Mouse (Mus musculus): ENCODE results near the gene Slc9a6. TPM values are rescaled to one million over a fixed set of nuclear protein-coding genes. Genes with fewer than 3 reads are reported as not detected.

Slc9a6 gene
- total RNA-seq (2022): 100 to 1,000 TPM in 3 of 4 experiments, 10 to 100 TPM in 1; 99.2 to 107 (median 104) TPM

- DNase-seq (ENCODE audit: low spot score in 2 of 2): peak; percentile 18 to 52
Measured at GRCm38 (mm10) chrX:56609623-56610317, at the start of gene Slc9a6. Slc9a6 (plus strand) TSS chrX:56609757.

DNA sequence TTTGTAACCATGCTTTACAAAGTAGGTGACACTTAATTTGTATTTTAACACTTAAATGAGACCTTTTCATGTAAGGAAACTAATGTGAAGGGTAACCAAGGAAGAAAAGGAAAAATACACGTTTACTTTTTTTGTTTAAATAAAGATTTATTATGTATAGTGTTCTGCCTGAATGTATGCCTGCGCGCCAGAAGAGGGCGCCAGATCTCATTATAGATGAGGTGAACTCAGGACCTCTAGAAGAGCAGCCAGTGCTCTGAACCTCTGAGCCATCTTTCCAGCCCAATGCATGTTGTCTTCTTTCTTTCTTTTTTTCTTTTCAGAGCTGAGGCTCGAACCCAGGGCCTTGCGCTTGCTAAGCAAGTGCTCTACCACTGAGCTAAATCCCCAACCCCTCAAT lies 37.1 kb upstream of the Slc9a6 start:
- DNase-seq (ENCODE audit: low spot score in 2 of 2): no peak

GRCm38 (mm10) chrX:56578200-56578599 lies 31.4 kb upstream of the Slc9a6 start:
- no peak for DNase-seq (ENCODE audit: low spot score in 2 of 2)

DNA sequence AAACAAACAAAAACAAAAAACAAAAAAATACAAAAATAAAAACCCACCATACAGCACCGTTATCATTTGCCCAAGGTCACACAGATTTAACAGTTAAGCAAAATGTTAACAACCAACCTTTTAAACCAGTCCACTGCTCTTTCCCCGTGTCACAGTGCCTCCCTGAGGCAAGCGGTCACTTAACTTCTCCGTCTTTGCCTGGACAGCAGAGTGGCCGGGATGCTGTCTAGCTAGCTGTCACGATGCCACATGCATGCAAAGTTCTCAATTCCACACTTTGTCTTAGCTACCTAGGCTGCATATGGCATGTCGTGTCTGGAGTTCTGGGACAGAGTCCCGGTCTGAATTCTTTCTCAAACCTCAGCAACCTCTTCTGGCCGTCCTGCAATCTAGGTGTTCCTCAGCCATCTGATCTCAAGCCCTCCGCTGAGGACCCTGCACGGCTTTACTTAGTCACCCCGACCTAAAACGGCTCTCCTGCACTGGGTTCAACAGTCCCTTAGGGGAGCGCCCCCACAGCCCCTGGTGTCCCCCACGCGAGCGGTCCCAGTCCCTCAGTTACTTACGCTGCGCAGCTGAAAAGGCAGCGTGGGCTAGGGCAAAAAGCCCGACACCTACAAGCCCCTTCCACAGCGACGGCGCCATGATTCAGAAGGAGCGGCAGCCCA lies 12.2 kb upstream of the Slc9a6 start:
- DNase-seq (ENCODE audit: low spot score in 2 of 2): peak in 1 of 2 experiments; percentile 3

GRCm38 (mm10) chrX:56597887-56598640 lies 11.5 kb upstream of the Slc9a6 start, which contains the start of gene Mmgt1:
Mmgt1 (minus strand) TSS chrX:56598069.
- peak; percentile 90 to 95 for DNase-seq (ENCODE audit: low spot score in 2 of 2)

- DNase-seq (ENCODE audit: low spot score in 2 of 2): no peak
Measured at GRCm38 (mm10) chrX:56606536-56606935, 3.0 kb upstream of the Slc9a6 start.

DNA sequence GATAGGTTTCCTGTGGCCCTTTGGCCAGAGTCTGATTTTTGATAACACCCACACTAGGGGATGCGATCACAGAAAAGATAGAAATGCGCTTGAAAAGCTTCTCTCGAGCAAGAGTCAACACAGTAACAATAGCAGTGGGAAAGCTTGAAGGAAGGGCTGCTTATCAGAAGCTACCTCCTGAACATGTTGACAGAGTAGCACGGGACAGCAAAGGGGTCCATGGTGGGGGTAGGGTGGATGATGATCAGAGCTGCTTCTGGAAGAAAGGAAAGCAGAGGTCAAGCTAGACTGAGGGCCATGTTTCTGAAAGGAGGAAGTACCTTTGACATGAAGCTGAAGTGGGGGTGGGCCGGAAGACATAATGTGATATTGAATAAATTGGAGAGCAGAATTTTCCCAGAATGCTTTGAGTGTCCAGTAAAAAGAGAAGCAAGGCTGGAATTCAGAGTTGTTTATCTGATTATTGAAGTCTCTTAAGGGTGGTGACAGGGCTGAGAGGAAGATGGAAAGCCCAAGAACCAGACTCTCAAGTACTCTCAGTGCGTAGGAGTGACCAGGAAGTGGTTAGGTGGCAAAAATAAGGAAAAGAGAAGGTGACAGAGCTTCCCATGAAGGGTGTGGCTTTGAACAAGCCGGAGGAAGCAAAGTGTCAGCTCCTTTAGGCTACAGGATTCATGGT lies 2.4 kb upstream of the Slc9a6 start:
- no peak for DNase-seq (ENCODE audit: low spot score in 2 of 2)

- DNase-seq (ENCODE audit: low spot score in 2 of 2): no peak
Measured at GRCm38 (mm10) chrX:56609285-56609622, 303 bp upstream of the Slc9a6 start.

GRCm38 (mm10) chrX:56610318-56610694 lies 749 bp downstream of the Slc9a6 start:
- no peak for DNase-seq (ENCODE audit: low spot score in 2 of 2)

- DNase-seq (ENCODE audit: low spot score in 2 of 2): no peak
Measured at GRCm38 (mm10) chrX:56615236-56615635, 5.7 kb downstream of the Slc9a6 start.

- DNase-seq (ENCODE audit: low spot score in 2 of 2): no peak
Measured at GRCm38 (mm10) chrX:56636185-56636584, 26.6 kb downstream of the Slc9a6 start.

DNA sequence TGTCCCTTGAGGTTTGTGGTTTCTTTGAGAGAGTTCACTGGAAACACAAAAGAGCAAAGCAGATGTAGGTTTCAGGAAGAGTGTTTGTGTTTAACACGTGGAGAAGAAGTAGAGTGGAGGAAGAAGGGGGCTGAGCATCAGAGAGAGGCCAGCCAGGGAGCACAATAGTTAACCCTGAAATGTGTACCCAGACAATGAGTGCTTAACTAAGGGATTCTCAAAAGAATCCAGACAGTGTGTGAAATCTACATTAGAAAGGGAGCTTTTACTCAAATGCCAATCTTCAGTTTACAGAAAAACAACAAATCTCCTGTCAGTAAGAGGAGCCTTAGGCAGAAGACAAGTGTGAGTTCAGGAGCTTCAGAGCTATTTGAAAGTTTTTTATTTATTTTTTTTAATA lies 30.5 kb downstream of the Slc9a6 start:
- no peak for DNase-seq (ENCODE audit: low spot score in 2 of 2)

GRCm38 (mm10) chrX:56649549-56650354 lies 40.2 kb downstream of the Slc9a6 start:
- no peak for DNase-seq (ENCODE audit: low spot score in 2 of 2)

DNA sequence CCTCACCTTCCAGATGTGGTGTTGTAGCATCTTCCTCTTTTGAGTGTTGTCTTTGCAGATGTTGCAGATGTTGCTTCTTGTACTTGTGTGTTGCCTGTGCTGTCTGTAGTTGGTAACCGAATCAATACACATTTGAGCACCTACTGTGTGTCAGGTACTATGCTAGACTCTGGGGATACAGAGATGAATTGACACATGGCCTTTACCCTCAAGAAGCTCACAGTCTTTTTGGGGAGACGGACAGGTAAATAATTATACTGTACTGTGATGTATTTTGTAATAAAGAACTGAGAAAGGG lies 40.7 kb downstream of the Slc9a6 start:
- no peak for DNase-seq (ENCODE audit: low spot score in 2 of 2)

DNA sequence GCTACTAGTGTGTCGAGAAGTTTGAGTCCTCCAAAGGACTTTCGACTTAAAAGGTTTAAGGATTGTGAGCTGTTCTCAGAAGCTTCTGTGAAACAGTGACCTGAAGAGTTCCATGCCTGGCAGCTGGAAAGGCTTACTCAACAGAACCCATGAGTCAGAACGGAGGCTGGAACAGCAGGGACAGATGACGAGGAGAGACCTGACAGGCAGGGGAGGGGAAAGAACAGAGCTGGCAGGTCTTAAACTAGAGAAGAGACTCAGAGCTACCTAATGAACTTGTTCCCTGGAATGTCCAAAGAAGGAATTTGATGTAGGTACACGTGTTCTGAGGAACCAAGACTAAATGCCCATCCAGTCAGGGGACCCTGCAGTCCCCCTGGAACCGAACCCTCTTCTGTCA lies 41.3 kb downstream of the Slc9a6 start:
- DNase-seq (ENCODE audit: low spot score in 2 of 2): no peak

GRCm38 (mm10) chrX:56651738-56652137 lies 42.2 kb downstream of the Slc9a6 start:
- DNase-seq (ENCODE audit: low spot score in 2 of 2): peak in 1 of 2 experiments; percentile 9

DNA sequence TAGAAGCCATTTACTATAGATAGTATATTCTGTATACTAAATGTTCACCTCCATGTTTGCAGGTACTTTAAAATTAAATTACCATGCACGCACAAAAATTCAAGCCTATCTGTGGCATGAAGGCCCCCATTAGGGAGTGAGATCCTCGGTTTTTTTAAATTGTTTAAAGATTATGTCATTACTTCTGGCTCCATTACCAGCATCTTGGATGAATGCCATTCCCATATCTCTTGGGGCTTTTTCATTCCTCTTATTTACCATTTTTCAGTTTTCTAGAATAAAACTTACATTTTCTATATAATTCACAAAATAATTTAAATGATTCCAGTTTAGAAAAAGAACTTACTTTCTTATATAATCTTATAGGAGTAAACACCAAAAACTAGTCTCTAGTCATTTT lies 46.1 kb downstream of the Slc9a6 start:
- DNase-seq (ENCODE audit: low spot score in 2 of 2): no peak

DNA sequence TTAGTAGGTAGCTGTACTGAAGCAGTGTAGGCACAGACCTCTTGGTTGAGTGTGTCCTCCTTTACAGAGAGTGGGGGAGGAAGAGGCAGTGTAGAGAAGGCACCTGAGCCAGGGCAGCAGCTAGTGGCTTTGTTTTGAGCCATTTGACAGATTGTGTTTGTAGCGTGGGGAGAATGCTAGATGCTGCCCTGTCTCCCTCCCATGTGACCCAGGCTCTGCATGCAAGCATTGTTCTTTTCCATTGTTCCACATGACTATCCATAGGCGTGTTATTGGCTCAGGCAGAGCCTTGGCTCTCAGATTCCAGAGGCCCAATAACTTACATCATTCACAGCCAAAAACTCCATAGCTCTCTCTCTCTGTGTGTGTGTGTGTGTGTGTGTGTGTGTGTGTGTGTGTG lies 49.7 kb downstream of the Slc9a6 start:
- no peak for DNase-seq (ENCODE audit: low spot score in 2 of 2)

DNA sequence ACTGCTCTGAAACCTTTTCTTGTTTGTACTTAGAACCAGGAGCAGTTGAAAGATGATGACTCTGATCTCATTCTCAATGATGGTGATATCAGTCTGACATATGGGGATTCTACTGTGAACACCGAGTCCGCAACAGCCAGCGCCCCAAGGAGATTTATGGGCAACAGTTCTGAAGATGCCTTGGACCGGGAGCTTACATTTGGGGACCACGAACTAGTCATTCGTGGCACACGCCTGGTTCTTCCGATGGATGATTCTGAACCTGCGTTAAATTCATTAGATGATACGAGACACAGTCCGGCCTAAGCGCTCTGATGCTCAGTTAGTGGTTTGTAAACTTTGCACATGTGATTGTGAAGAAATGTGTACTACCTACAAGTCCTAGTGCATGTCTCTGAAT lies 51.6 kb downstream of the Slc9a6 start:
- DNase-seq (ENCODE audit: low spot score in 2 of 2): no peak

DNA sequence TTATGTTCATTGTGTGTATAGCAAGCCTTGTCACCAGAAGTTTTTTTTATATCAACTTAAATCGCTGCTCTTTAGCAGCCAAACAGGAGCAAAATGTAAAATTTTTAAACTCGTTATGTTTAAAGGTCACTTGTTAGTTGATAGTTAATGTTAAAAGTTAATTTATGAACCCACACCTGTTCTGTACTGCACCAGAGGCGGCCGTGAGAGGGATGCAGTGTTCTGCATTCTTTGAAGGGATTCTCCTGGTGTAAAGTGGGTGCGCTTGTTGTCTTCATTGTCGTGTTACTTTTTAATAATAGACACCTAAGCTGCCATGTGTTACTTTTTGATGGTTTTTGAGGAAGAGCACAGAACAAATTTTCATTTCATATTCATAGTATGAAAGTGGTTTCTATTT lies 52.8 kb downstream of the Slc9a6 start:
- no peak for DNase-seq (ENCODE audit: low spot score in 2 of 2)

DNA sequence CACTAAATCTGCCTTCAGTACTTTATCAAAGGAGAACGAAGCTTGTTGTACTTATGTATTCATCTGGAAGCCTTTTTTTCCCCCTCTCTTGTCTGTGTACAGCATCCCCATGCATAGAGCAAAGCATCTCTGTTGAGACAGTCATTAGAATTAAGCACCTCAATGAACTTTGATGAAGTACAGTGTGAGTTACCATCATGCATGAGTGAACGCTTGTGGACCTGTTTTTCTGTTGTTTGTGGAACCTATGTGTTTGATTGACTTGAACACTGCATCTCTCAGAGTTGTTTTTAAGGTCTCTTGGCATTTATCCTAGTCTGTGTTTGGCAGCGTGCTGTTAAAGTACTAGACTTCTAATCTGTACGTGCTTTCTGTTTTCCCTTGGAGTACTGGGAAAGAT lies 53.8 kb downstream of the Slc9a6 start:
- no peak for DNase-seq (ENCODE audit: low spot score in 2 of 2)

Measured in layer of hippocampus, adult 8-10 months (tissue).